ENCODE assay signal across 10 mouse cellular contexts in genomic region chr6:8066208-8066607, GRCm38 (mm10).
DNase-seq lines count a peak whose midpoint lies in the region; ATAC-seq and TF ChIP-seq lines count a peak whose summit lies in the region.
"Had no signal": no experiment of that assay in that cellular context is flagged by ENCODE, and none has a peak within 500 bp of the region (broad histone marks: within the 10 kb centered on the region; RNA-seq: fewer than 3 reads in every experiment).

No protein-coding gene starts in this region.

- 61% methylated on average over 3 of the region's 3 CpGs for WGBS in kidney, adult 2 months
- 59% methylated on average over 3 of the region's 3 CpGs for WGBS in kidney, embryonic 15.5 days

- TF ChIP-seq CTCF in kidney, adult 2 months (conservative IDR thresholded peaks at IDR 0.05; ENCODE audit: insufficient read depth, insufficient read length, low read depth, low read length) = peak; percentile 26
- TF ChIP-seq CTCF in G1E (IDR thresholded peaks at IDR 0.05; ENCODE audit: low read depth, low read length) = 0 out of 2 replicates have a peak, but pooled peaks have one; percentile 11

- DNase-seq in kidney, adult 2 months = peak; percentile 49
- no peak for DNase-seq in G1E (ENCODE audit: low spot score)
- DNase-seq in c-Kit-positive CD71-positive TER-119-positive erythroid progenitor cells, embryonic 14.5 days (ENCODE audit: low spot score) = peak; percentile 8
- DNase-seq in layer of hippocampus, postnatal 10 days (ENCODE audit: low spot score in 2 of 2) = peak; percentile 25 to 26
- peak; percentile 52 for DNase-seq in retina, embryonic 14.5 days (ENCODE audit: low spot score)
- no peak for DNase-seq in urinary bladder, postnatal 25 days (ENCODE audit: low spot score)

- H3K36me3 ChIP-seq in kidney, adult 2 months (ENCODE audit: control insufficient read depth, insufficient read depth, low read length) = no peaks in the 10 kb centered on the region
- H3K36me3 ChIP-seq in kidney, embryonic 15.5 days = no peaks in the 10 kb centered on the region
- no peaks in the 10 kb centered on the region for H3K36me3 ChIP-seq in G1E (replicated peaks)
- H3K36me3 ChIP-seq: embryonic facial prominence, embryonic 13.5 days; limb, embryonic 12.5 days had no signal

- no peaks in the 10 kb centered on the region for H3K4me1 ChIP-seq in kidney, adult 2 months (ENCODE audit: control insufficient read depth, insufficient read depth, low read length)
- H3K4me1 ChIP-seq in kidney, embryonic 15.5 days = no peaks in the 10 kb centered on the region
- peaks cover 35% of the 10 kb centered on the region for H3K4me1 ChIP-seq in G1E (ENCODE audit: insufficient read depth, low read depth, low read length)

- no peak for ATAC-seq in kidney, embryonic 15.5 days (replicated peaks; ENCODE audit: low FRiP score)
- ATAC-seq in G1E (ENCODE audit: extremely low read depth, insufficient number of reproducible peaks, low FRiP score, poor library complexity, severe bottlenecking) = no peak
- ATAC-seq in granulocyte monocyte progenitor cell, adult 5-6 weeks (replicated peaks; ENCODE audit: poor library complexity, severe bottlenecking) = peak; percentile 84

- H3K9me3 ChIP-seq in kidney, embryonic 15.5 days (replicated peaks) = no peaks in the 10 kb centered on the region
- no peaks in the 10 kb centered on the region; the same call in 1 of the 2 replicates for H3K9me3 ChIP-seq in G1E (replicated peaks)
- H3K9me3 ChIP-seq: embryonic facial prominence, embryonic 13.5 days; limb, embryonic 12.5 days had no signal

- no peak overlapping the region for H3K9ac ChIP-seq in kidney, embryonic 15.5 days
- H3K9ac ChIP-seq: embryonic facial prominence, embryonic 13.5 days; limb, embryonic 12.5 days had no signal

- no peak overlapping the region for H3K4me2 ChIP-seq in kidney, embryonic 15.5 days
- H3K4me2 ChIP-seq: embryonic facial prominence, embryonic 13.5 days; limb, embryonic 12.5 days had no signal

- no peaks in the 10 kb centered on the region for H3K27me3 ChIP-seq in kidney, adult 2 months (replicated peaks; ENCODE audit: control insufficient read depth, insufficient read depth, low read length)
- H3K27me3 ChIP-seq in kidney, embryonic 15.5 days = no peaks in the 10 kb centered on the region
- 0 out of 2 replicates have a peak, but pooled peaks cover 3% of the 10 kb centered on the region for H3K27me3 ChIP-seq in G1E (ENCODE audit: insufficient read depth, low read length)
- H3K27me3 ChIP-seq: embryonic facial prominence, embryonic 13.5 days; limb, embryonic 12.5 days had no signal

- H3K4me3 ChIP-seq in kidney, adult 2 months (ENCODE audit: insufficient read depth, low read depth, low read length) = no peak overlapping the region
- H3K4me3 ChIP-seq in kidney, embryonic 15.5 days (replicated peaks) = no peak overlapping the region
- no peak overlapping the region for H3K4me3 ChIP-seq in G1E (ENCODE audit: low read depth, low read length)
- H3K4me3 ChIP-seq: embryonic facial prominence, embryonic 13.5 days; limb, embryonic 12.5 days had no signal

- no peak overlapping the region for H3K27ac ChIP-seq in kidney, adult 2 months (ENCODE audit: insufficient read depth, low read depth, low read length)
- no peak overlapping the region for H3K27ac ChIP-seq in kidney, embryonic 15.5 days
- H3K27ac ChIP-seq: embryonic facial prominence, embryonic 13.5 days; limb, embryonic 12.5 days had no signal

- no peak for TF ChIP-seq POLR2A in kidney, adult 2 months (IDR thresholded peaks at IDR 0.05; ENCODE audit: low read depth, low read length)

Comparison
In these comparisons a context has a peak if more than half of its experiments do, and no peak if none do; other contexts are left out.
1. DNase-seq: peak in kidney, adult 2 months (single experiment), c-Kit-positive CD71-positive TER-119-positive erythroid progenitor cells, embryonic 14.5 days (single experiment), layer of hippocampus, postnatal 10 days (2 of 2) and retina, embryonic 14.5 days (single experiment); none in G1E (single experiment) and urinary bladder, postnatal 25 days (single experiment).